Comparison of ENCODE assay signal across 26 mouse cellular contexts in genomic region chr6:55003559-55003958, GRCm38 (mm10). TPM values are rescaled to one million over a fixed set of nuclear protein-coding genes. Genes with fewer than 3 reads are reported as not detected.
DNase-seq lines count a peak whose midpoint lies in the region; TF ChIP-seq lines count a peak whose summit lies in the region.
"Had no signal": no experiment of that assay in that cellular context is flagged by ENCODE, and none has a peak within 500 bp of the region (broad histone marks: within the 10 kb centered on the region; RNA-seq: fewer than 3 reads in every experiment).

No protein-coding gene starts in this region.

- no peaks in the 10 kb centered on the region for H3K36me3 ChIP-seq in heart, embryonic 10.5 days
- H3K36me3 ChIP-seq: embryonic facial prominence, embryonic 12.5 days; embryonic facial prominence, embryonic 15.5 days; forebrain, embryonic 12.5 days; forebrain, embryonic 15.5 days; hindbrain, embryonic 13.5 days; intestine, embryonic 15.5 days; kidney, embryonic 15.5 days had no signal

- H3K4me1 ChIP-seq in heart, embryonic 10.5 days = 0 out of 2 replicates have a peak, but pooled peaks cover 5% of the 10 kb centered on the region
- H3K4me1 ChIP-seq: embryonic facial prominence, embryonic 12.5 days; embryonic facial prominence, embryonic 15.5 days; forebrain, embryonic 12.5 days; forebrain, embryonic 15.5 days; hindbrain, embryonic 13.5 days; intestine, embryonic 15.5 days; kidney, embryonic 15.5 days had no signal

- no peaks in the 10 kb centered on the region for H3K9me3 ChIP-seq in heart, embryonic 10.5 days
- H3K9me3 ChIP-seq: embryonic facial prominence, embryonic 12.5 days; embryonic facial prominence, embryonic 15.5 days; forebrain, embryonic 12.5 days; forebrain, embryonic 15.5 days; hindbrain, embryonic 13.5 days; intestine, embryonic 15.5 days; kidney, embryonic 15.5 days had no signal

- 61% methylated on average over 4 of the region's 4 CpGs for WGBS in heart, embryonic 10.5 days

- DNase-seq in heart, adult 18-20 months = peak; percentile 20 to 68
- DNase-seq in heart, postnatal 36 days = no peak
- peak; percentile 44 to 70 for DNase-seq in heart, adult 9 months (ENCODE audit: low spot score in 2 of 2)
- DNase-seq in heart, embryonic 10.5 days (ENCODE audit: low spot score) = no peak
- peak; percentile 54 for DNase-seq in 416B (ENCODE audit: low read depth)
- peak; percentile 27 to 39 for DNase-seq in heart, postnatal 10 days
- no peak for DNase-seq in right cerebral cortex, postnatal 4 days
- no peak for DNase-seq in layer of hippocampus, adult 2 months (ENCODE audit: low spot score in 2 of 2)
- DNase-seq: adrenal gland, postnatal 10 days; adrenal gland, postnatal 36 days; cerebellum, adult 11 months; cerebellum, adult 2 months; cerebellum, adult 9-11 months; cerebellum, postnatal 25 days; gastrocnemius, postnatal 25 days; kidney, adult 11 months; kidney, adult 8-10 months had no signal

- no peak overlapping the region for H3K27ac ChIP-seq in heart, embryonic 10.5 days
- H3K27ac ChIP-seq in layer of hippocampus, adult 2 months = no peak overlapping the region
- H3K27ac ChIP-seq: embryonic facial prominence, embryonic 12.5 days; embryonic facial prominence, embryonic 15.5 days; forebrain, embryonic 12.5 days; forebrain, embryonic 15.5 days; hindbrain, embryonic 13.5 days; intestine, embryonic 15.5 days; kidney, embryonic 15.5 days had no signal

- H3K4me3 ChIP-seq in heart, embryonic 10.5 days = no peak overlapping the region
- no peak overlapping the region for H3K4me3 ChIP-seq in layer of hippocampus, adult 2 months
- H3K4me3 ChIP-seq: embryonic facial prominence, embryonic 12.5 days; embryonic facial prominence, embryonic 15.5 days; erythroblast, embryonic 14.5 days; forebrain, embryonic 12.5 days; forebrain, embryonic 15.5 days; hindbrain, embryonic 13.5 days; intestine, embryonic 15.5 days; kidney, embryonic 15.5 days had no signal

- intact Hi-C loops in heart, postnatal 36 days (cut with DNase I) = no loop called here
- intact Hi-C loops in heart, postnatal 10 days (cut with DNase I) = no loop called here

- peaks cover 8% of the 10 kb centered on the region; the same call in 1 of the 2 replicates for H3K27me3 ChIP-seq in heart, embryonic 10.5 days (ENCODE audit: insufficient read depth, poor library complexity, severe bottlenecking)
- H3K27me3 ChIP-seq: embryonic facial prominence, embryonic 15.5 days; intestine, embryonic 15.5 days; kidney, embryonic 15.5 days; Patski had no signal

- TF ChIP-seq CTCF in layer of hippocampus, adult 2 months (conservative IDR thresholded peaks at IDR 0.05) = no peak

RNA-seq across cellular contexts. Expression of gene Ggct, which starts 10.8 kb away (rescaled TPM):
- total RNA-seq in heart, adult 18-20 months (2021) = 10 to 100 TPM; 21.5 to 28.2 TPM
- 10 to 100 TPM; 24.3 to 24.7 TPM for total RNA-seq in heart, postnatal 36 days (2021)
- polyA plus RNA-seq in heart, embryonic 10.5 days (2016; fragmentation: Nextera tagmentation; extraction: Ambion mirVana) = 8.1 and 8.3 TPM in 2 replicates
- 10 to 100 TPM in 1 of 2 experiments, 1 to 10 TPM in 1; 9.3 to 13.7 TPM for total RNA-seq in heart, postnatal 10 days (2021)
- 10 to 100 TPM; 36.0 to 38.0 TPM for total RNA-seq in layer of hippocampus, adult 2 months (2021)

RNA-seq across cellular contexts. Expression of gene Nod1, which starts 31.1 kb away (rescaled TPM):
- 10 to 100 TPM; 17.0 to 19.2 TPM for total RNA-seq in heart, adult 18-20 months (2021)
- total RNA-seq in heart, postnatal 36 days (2021) = 10 to 100 TPM; 19.8 to 21.2 TPM
- polyA plus RNA-seq in heart, embryonic 10.5 days (2016; fragmentation: Nextera tagmentation; extraction: Ambion mirVana) = 3.6 and 3.8 TPM in 2 replicates
- 10 to 100 TPM; 14.2 to 15.8 TPM for total RNA-seq in heart, postnatal 10 days (2021)
- total RNA-seq in layer of hippocampus, adult 2 months (2021) = 1 to 10 TPM; 4.9 TPM

RNA-seq across cellular contexts. Expression of gene Gars, which starts 34.2 kb away (rescaled TPM):
- total RNA-seq in heart, adult 18-20 months (2021) = 10 to 100 TPM; 60.8 to 61.1 TPM
- total RNA-seq in heart, postnatal 36 days (2021) = 10 to 100 TPM; 60.7 to 62.6 TPM
- 220 and 246 TPM in 2 replicates for polyA plus RNA-seq in heart, embryonic 10.5 days (2016; fragmentation: Nextera tagmentation; extraction: Ambion mirVana)
- 10 to 100 TPM; 75.8 to 83.9 TPM for total RNA-seq in heart, postnatal 10 days (2021)
- total RNA-seq in layer of hippocampus, adult 2 months (2021) = 100 to 1,000 TPM; 131 to 134 TPM

Comparison
In these comparisons a context has a peak if more than half of its experiments do, and no peak if none do; other contexts are left out.
1. DNase-seq: peak in heart, adult 18-20 months (2 of 2), heart, adult 9 months (2 of 2), 416B (single experiment) and heart, postnatal 10 days (2 of 2); none in heart, postnatal 36 days (0 of 2), heart, embryonic 10.5 days (single experiment), right cerebral cortex, postnatal 4 days (single experiment) and layer of hippocampus, adult 2 months (0 of 2).